Comparison of ENCODE assay signal across 18 mouse cellular contexts in genomic region chr17:25755627-25756377, GRCm38 (mm10). TPM values are rescaled to one million over a fixed set of nuclear protein-coding genes. Genes with fewer than 3 reads are reported as not detected.
DNase-seq lines count a peak whose midpoint lies in the region; ATAC-seq lines count a peak whose summit lies in the region.
"Had no signal": no experiment of that assay in that cellular context is flagged by ENCODE, and none has a peak within 500 bp of the region (broad histone marks: within the 10 kb centered on the region; RNA-seq: fewer than 3 reads in every experiment).

No protein-coding gene starts in this region.

- no peak overlapping the region for H3K9ac ChIP-seq in heart, embryonic 13.5 days
- H3K9ac ChIP-seq in neural tube, embryonic 13.5 days: 0 out of 2 replicates have a peak overlapping the region, but pooled peaks have one; percentile 17
- no peak overlapping the region for H3K9ac ChIP-seq in neural tube, embryonic 15.5 days (replicated peaks)
- no peak overlapping the region for H3K9ac ChIP-seq in intestine, embryonic 15.5 days
- no peak overlapping the region for H3K9ac ChIP-seq in forebrain, embryonic 13.5 days
- H3K9ac ChIP-seq: liver, embryonic 14.5 days; midbrain, embryonic 12.5 days had no signal

- peaks cover 24% of the 10 kb centered on the region for H3K4me1 ChIP-seq in heart, embryonic 13.5 days
- H3K4me1 ChIP-seq in neural tube, embryonic 13.5 days (replicated peaks): peaks cover 8% of the 10 kb centered on the region
- peaks cover 6% of the 10 kb centered on the region for H3K4me1 ChIP-seq in neural tube, embryonic 15.5 days
- peaks cover 5% of the 10 kb centered on the region; the same call in 1 of the 2 replicates for H3K4me1 ChIP-seq in intestine, embryonic 15.5 days (replicated peaks)
- peaks cover 7% of the 10 kb centered on the region for H3K4me1 ChIP-seq in forebrain, embryonic 13.5 days
- H3K4me1 ChIP-seq: midbrain, embryonic 12.5 days had no signal

- H3K4me2 ChIP-seq in heart, embryonic 13.5 days: no peak overlapping the region
- H3K4me2 ChIP-seq in neural tube, embryonic 13.5 days: no peak overlapping the region
- no peak overlapping the region for H3K4me2 ChIP-seq in neural tube, embryonic 15.5 days
- H3K4me2 ChIP-seq in intestine, embryonic 15.5 days (replicated peaks): no peak overlapping the region
- no peak overlapping the region for H3K4me2 ChIP-seq in forebrain, embryonic 13.5 days
- H3K4me2 ChIP-seq: midbrain, embryonic 12.5 days had no signal

- peaks cover 28% of the 10 kb centered on the region; the same call in 1 of the 2 replicates for H3K27me3 ChIP-seq in heart, embryonic 13.5 days (replicated peaks)
- peaks cover 18% of the 10 kb centered on the region for H3K27me3 ChIP-seq in neural tube, embryonic 13.5 days
- no peaks in the 10 kb centered on the region for H3K27me3 ChIP-seq in neural tube, embryonic 15.5 days (replicated peaks)
- H3K27me3 ChIP-seq in intestine, embryonic 15.5 days (replicated peaks): no peaks in the 10 kb centered on the region
- H3K27me3 ChIP-seq in forebrain, embryonic 13.5 days: 0 out of 2 replicates have a peak, but pooled peaks cover 4% of the 10 kb centered on the region

- H3K9me3 ChIP-seq in heart, embryonic 13.5 days: no peaks in the 10 kb centered on the region
- H3K9me3 ChIP-seq in neural tube, embryonic 13.5 days: no peaks in the 10 kb centered on the region
- no peaks in the 10 kb centered on the region for H3K9me3 ChIP-seq in neural tube, embryonic 15.5 days (replicated peaks)
- H3K9me3 ChIP-seq in intestine, embryonic 15.5 days: no peaks in the 10 kb centered on the region
- no peaks in the 10 kb centered on the region for H3K9me3 ChIP-seq in forebrain, embryonic 13.5 days (replicated peaks)
- H3K9me3 ChIP-seq: midbrain, embryonic 12.5 days had no signal

- 24% methylated on average over 4 of the region's 4 CpGs for WGBS in heart, embryonic 13.5 days
- 66% methylated on average over 4 of the region's 4 CpGs for WGBS in neural tube, embryonic 13.5 days
- WGBS in neural tube, embryonic 15.5 days: 61% methylated on average over 4 of the region's 4 CpGs
- WGBS in intestine, embryonic 15.5 days: 12% methylated on average over 4 of the region's 4 CpGs
- WGBS in forebrain, embryonic 13.5 days: 61% methylated on average over 4 of the region's 4 CpGs

- ATAC-seq in heart, embryonic 13.5 days (ENCODE audit: extremely low read depth, insufficient number of reproducible peaks, low FRiP score, low TSS enrichment): no peak
- ATAC-seq in neural tube, embryonic 13.5 days (ENCODE audit: low read depth): no peak
- no peak for ATAC-seq in neural tube, embryonic 15.5 days (ENCODE audit: low FRiP score)
- ATAC-seq in intestine, embryonic 15.5 days: peak; percentile 57
- no peak for ATAC-seq in forebrain, embryonic 13.5 days
- ATAC-seq: CD4-positive, CD25-positive, alpha-beta regulatory T cell, adult 4 months had no signal

- no peak overlapping the region for H3K4me3 ChIP-seq in heart, embryonic 13.5 days
- no peak overlapping the region for H3K4me3 ChIP-seq in neural tube, embryonic 13.5 days
- no peak overlapping the region for H3K4me3 ChIP-seq in neural tube, embryonic 15.5 days (replicated peaks)
- no peak overlapping the region for H3K4me3 ChIP-seq in intestine, embryonic 15.5 days (replicated peaks)
- no peak overlapping the region for H3K4me3 ChIP-seq in forebrain, embryonic 13.5 days
- H3K4me3 ChIP-seq: midbrain, embryonic 12.5 days had no signal

- DNase-seq in heart, adult 18-20 months: no peak
- no peak for DNase-seq in ovary, postnatal 10 days (ENCODE audit: low spot score)
- DNase-seq in layer of hippocampus, adult 9-10 months (ENCODE audit: low spot score): no peak
- DNase-seq: cerebellum, adult 9-10 months; gastrocnemius, postnatal 14 days; kidney, postnatal 36 days; right cerebral cortex, postnatal 25 days; thymus, adult 18-20 months had no signal

- peak overlapping the region; percentile 51 for H3K27ac ChIP-seq in heart, embryonic 13.5 days (replicated peaks)
- H3K27ac ChIP-seq in neural tube, embryonic 13.5 days (replicated peaks): no peak overlapping the region
- no peak overlapping the region for H3K27ac ChIP-seq in neural tube, embryonic 15.5 days (replicated peaks)
- H3K27ac ChIP-seq in intestine, embryonic 15.5 days: no peak overlapping the region
- no peak overlapping the region for H3K27ac ChIP-seq in forebrain, embryonic 13.5 days
- H3K27ac ChIP-seq: liver, embryonic 14.5 days; midbrain, embryonic 12.5 days had no signal

- H3K36me3 ChIP-seq in heart, embryonic 13.5 days: no peaks in the 10 kb centered on the region
- H3K36me3 ChIP-seq in neural tube, embryonic 13.5 days: no peaks in the 10 kb centered on the region
- no peaks in the 10 kb centered on the region for H3K36me3 ChIP-seq in neural tube, embryonic 15.5 days
- no peaks in the 10 kb centered on the region for H3K36me3 ChIP-seq in intestine, embryonic 15.5 days
- H3K36me3 ChIP-seq in forebrain, embryonic 13.5 days (ENCODE audit: poor library complexity, severe bottlenecking): no peaks in the 10 kb centered on the region
- H3K36me3 ChIP-seq: midbrain, embryonic 12.5 days had no signal

RNA-seq across cellular contexts. Expression of gene Msln, which starts 1.6 kb away (rescaled TPM):
- 28.7 and 32.4 TPM in 2 replicates for polyA plus RNA-seq in heart, embryonic 13.5 days (2015; fragmentation: Nextera tagmentation; extraction: Ambion mirVana)
- total RNA-seq in heart, adult 18-20 months (2021): 10 to 100 TPM; 10.3 to 20.2 TPM
- 0.29 and 0.54 TPM in 2 replicates for polyA plus RNA-seq in neural tube, embryonic 13.5 days (2015; fragmentation: Nextera tagmentation; extraction: Ambion mirVana)
- 1.4 and 2.0 TPM in 2 replicates for polyA plus RNA-seq in neural tube, embryonic 15.5 days (2015; fragmentation: Nextera tagmentation; extraction: Ambion mirVana)
- polyA plus RNA-seq in intestine, embryonic 15.5 days (2015; fragmentation: Nextera tagmentation; extraction: Ambion mirVana): 21.6 and 22.1 TPM in 2 replicates
- polyA plus RNA-seq in forebrain, embryonic 13.5 days (2015; fragmentation: Nextera tagmentation; extraction: Ambion mirVana): 0.18 TPM in 1 of 2 replicates, not detected in the other
- total RNA-seq: hematopoietic stem cell, adult 5-6 weeks had no signal
- polyA plus RNA-seq: CD4-positive, CD25-positive, alpha-beta regulatory T cell, adult 4 months had no signal

RNA-seq across cellular contexts. Expression of gene Narfl, which starts 17.8 kb away (rescaled TPM):
- polyA plus RNA-seq in heart, embryonic 13.5 days (2015; fragmentation: Nextera tagmentation; extraction: Ambion mirVana): 27.1 and 30.6 TPM in 2 replicates
- total RNA-seq in heart, adult 18-20 months (2021): 10 to 100 TPM; 43.9 to 50.1 TPM
- polyA plus RNA-seq in neural tube, embryonic 13.5 days (2015; fragmentation: Nextera tagmentation; extraction: Ambion mirVana): 26.4 and 26.6 TPM in 2 replicates
- 26.6 and 30.6 TPM in 2 replicates for polyA plus RNA-seq in neural tube, embryonic 15.5 days (2015; fragmentation: Nextera tagmentation; extraction: Ambion mirVana)
- polyA plus RNA-seq in intestine, embryonic 15.5 days (2015; fragmentation: Nextera tagmentation; extraction: Ambion mirVana): 29.0 and 31.5 TPM in 2 replicates
- polyA plus RNA-seq in forebrain, embryonic 13.5 days (2015; fragmentation: Nextera tagmentation; extraction: Ambion mirVana): 26.4 and 27.3 TPM in 2 replicates

RNA-seq across cellular contexts. Expression of gene Mslnl, which starts 20.0 kb away (rescaled TPM):
- polyA plus RNA-seq in heart, embryonic 13.5 days (2015; fragmentation: Nextera tagmentation; extraction: Ambion mirVana): not detected in 2 replicates
- not detected for total RNA-seq in heart, adult 18-20 months (2021)
- not detected in 2 replicates for polyA plus RNA-seq in neural tube, embryonic 13.5 days (2015; fragmentation: Nextera tagmentation; extraction: Ambion mirVana)
- not detected in 2 replicates for polyA plus RNA-seq in neural tube, embryonic 15.5 days (2015; fragmentation: Nextera tagmentation; extraction: Ambion mirVana)
- 0.06 TPM in 1 of 2 replicates, not detected in the other for polyA plus RNA-seq in intestine, embryonic 15.5 days (2015; fragmentation: Nextera tagmentation; extraction: Ambion mirVana)
- not detected in 2 replicates for polyA plus RNA-seq in forebrain, embryonic 13.5 days (2015; fragmentation: Nextera tagmentation; extraction: Ambion mirVana)
- total RNA-seq: gastrocnemius, postnatal 14 days; hematopoietic stem cell, adult 5-6 weeks; left cerebral cortex, postnatal 10 days had no signal
- polyA plus RNA-seq: CD4-positive, CD25-positive, alpha-beta regulatory T cell, adult 4 months; liver, embryonic 14.5 days; midbrain, embryonic 12.5 days had no signal

RNA-seq across cellular contexts. Expression of gene Rpusd1, which starts 28.3 kb away (rescaled TPM):
- polyA plus RNA-seq in heart, embryonic 13.5 days (2015; fragmentation: Nextera tagmentation; extraction: Ambion mirVana): 13.3 and 13.7 TPM in 2 replicates
- total RNA-seq in heart, adult 18-20 months (2021): 1 to 10 TPM; 3.6 to 5.2 TPM
- 20.4 and 24.4 TPM in 2 replicates for polyA plus RNA-seq in neural tube, embryonic 13.5 days (2015; fragmentation: Nextera tagmentation; extraction: Ambion mirVana)
- 29.3 and 30.3 TPM in 2 replicates for polyA plus RNA-seq in neural tube, embryonic 15.5 days (2015; fragmentation: Nextera tagmentation; extraction: Ambion mirVana)
- 16.4 and 17.0 TPM in 2 replicates for polyA plus RNA-seq in intestine, embryonic 15.5 days (2015; fragmentation: Nextera tagmentation; extraction: Ambion mirVana)
- polyA plus RNA-seq in forebrain, embryonic 13.5 days (2015; fragmentation: Nextera tagmentation; extraction: Ambion mirVana): 22.3 and 24.7 TPM in 2 replicates

RNA-seq across cellular contexts. Expression of gene Chtf18, which starts 28.6 kb away (rescaled TPM):
- 18.8 and 20.4 TPM in 2 replicates for polyA plus RNA-seq in heart, embryonic 13.5 days (2015; fragmentation: Nextera tagmentation; extraction: Ambion mirVana)
- total RNA-seq in heart, adult 18-20 months (2021): 1 to 10 TPM in 1 of 2 experiments, under 1 TPM in 1; 0.84 to 1.3 TPM
- polyA plus RNA-seq in neural tube, embryonic 13.5 days (2015; fragmentation: Nextera tagmentation; extraction: Ambion mirVana): 7.3 and 9.1 TPM in 2 replicates
- polyA plus RNA-seq in neural tube, embryonic 15.5 days (2015; fragmentation: Nextera tagmentation; extraction: Ambion mirVana): 5.8 and 10.1 TPM in 2 replicates
- 23.5 and 26.8 TPM in 2 replicates for polyA plus RNA-seq in intestine, embryonic 15.5 days (2015; fragmentation: Nextera tagmentation; extraction: Ambion mirVana)
- 24.6 and 30.1 TPM in 2 replicates for polyA plus RNA-seq in forebrain, embryonic 13.5 days (2015; fragmentation: Nextera tagmentation; extraction: Ambion mirVana)
